Mouse (Mus musculus): ENCODE data around the gene Dnajc6. TPM values are rescaled to one million over a fixed set of nuclear protein-coding genes. Genes with fewer than 3 reads are reported as not detected.

The Dnajc6 gene
- polyA plus RNA-seq, 1 experiment from 2014 or later = 1.2 TPM

GRCm38 (mm10) chr4:101635596-101635995 is 139.1 kb downstream of the Dnajc6 start:
- 82% methylated on average over 2 of the region's 2 CpGs for WGBS
- Histone ChIP-seq H3K9me3 (replicated peaks) (no peaks in the 10 kb centered on the region), H3K4me1 (no peaks in the 10 kb centered on the region), H3K27ac (replicated peaks) (no peak overlapping the region), H3K27me3 (ENCODE audit: low read depth, poor library complexity, severe bottlenecking) (no peaks in the 10 kb centered on the region), H3K4me3 (no peak overlapping the region), H3K36me3 (no peaks in the 10 kb centered on the region)
- DNase-seq (ENCODE audit: low spot score) = no peak

GRCm38 (mm10) chr4:101637472-101637871 is 141.0 kb downstream of the Dnajc6 start:
- H3K27me3 ChIP-seq (ENCODE audit: low read depth, poor library complexity, severe bottlenecking) = no peaks in the 10 kb centered on the region
- no peaks in the 10 kb centered on the region for H3K9me3 ChIP-seq (replicated peaks)
- H3K4me1 ChIP-seq = no peaks in the 10 kb centered on the region
- no peaks in the 10 kb centered on the region for H3K36me3 ChIP-seq
- H3K27ac ChIP-seq (replicated peaks) = no peak overlapping the region
- no peak for DNase-seq (ENCODE audit: low spot score)
- H3K4me3 ChIP-seq = no peak overlapping the region
- 92% methylated on average over 1 of the region's 1 CpGs for WGBS

GRCm38 (mm10) chr4:101640631-101641030 is 144.2 kb downstream of the Dnajc6 start:
- Histone ChIP-seq H3K4me3 (no peak overlapping the region), H3K4me1 (no peaks in the 10 kb centered on the region), H3K36me3 (no peaks in the 10 kb centered on the region), H3K27ac (replicated peaks) (no peak overlapping the region), H3K9me3 (replicated peaks) (no peaks in the 10 kb centered on the region), H3K27me3 (ENCODE audit: low read depth, poor library complexity, severe bottlenecking) (no peaks in the 10 kb centered on the region)
- DNase-seq (ENCODE audit: low spot score) = no peak
- 81% methylated on average over 5 of the region's 5 CpGs for WGBS

- Histone ChIP-seq H3K4me3 (no peak overlapping the region), H3K27ac (replicated peaks) (no peak overlapping the region), H3K36me3 (no peaks in the 10 kb centered on the region), H3K4me1 (no peaks in the 10 kb centered on the region; the same call in none of the 2 replicates), H3K9me3 (replicated peaks) (no peaks in the 10 kb centered on the region), H3K27me3 (ENCODE audit: low read depth, poor library complexity, severe bottlenecking) (no peaks in the 10 kb centered on the region)
- DNase-seq (ENCODE audit: low spot score) = no peak
- 79% methylated on average over 6 of the region's 6 CpGs for WGBS
Measured at GRCm38 (mm10) chr4:101642708-101643107, 146.3 kb downstream of the Dnajc6 start.

- Histone ChIP-seq H3K4me3 (no peak overlapping the region), H3K36me3 (no peaks in the 10 kb centered on the region), H3K9me3 (replicated peaks) (no peaks in the 10 kb centered on the region), H3K27ac (replicated peaks) (no peak overlapping the region), H3K4me1 (peaks cover under 1% of the 10 kb centered on the region), H3K27me3 (ENCODE audit: low read depth, poor library complexity, severe bottlenecking) (no peaks in the 10 kb centered on the region)
- 84% methylated on average over 4 of the region's 4 CpGs for WGBS
- DNase-seq (ENCODE audit: low spot score) = no peak
Measured at GRCm38 (mm10) chr4:101643216-101643615, 146.8 kb downstream of the Dnajc6 start.

GRCm38 (mm10) chr4:101646857-101647195 is 150.4 kb downstream of the Dnajc6 start:
- Histone ChIP-seq H3K27me3 (ENCODE audit: low read depth, poor library complexity, severe bottlenecking) (no peaks in the 10 kb centered on the region), H3K4me1 (peaks cover 16% of the 10 kb centered on the region), H3K9me3 (replicated peaks) (no peaks in the 10 kb centered on the region), H3K27ac (replicated peaks) (peak overlapping the region; percentile 96), H3K36me3 (no peaks in the 10 kb centered on the region), H3K4me3 (peak overlapping the region; percentile 82)
- under 1% methylated on average over 8 of the region's 8 CpGs for WGBS
- no peak for DNase-seq (ENCODE audit: low spot score)

GRCm38 (mm10) chr4:101647196-101647905 is 150.9 kb downstream of the Dnajc6 start, which contains the start of gene Leprot:
TSS of gene Leprot (plus strand) at chr4:101647718.
- under 1% methylated on average over 39 of the region's 39 CpGs for WGBS
- H3K4me3 ChIP-seq = peak within 1 kb of the TSS; percentile 82
- peak within 1 kb of the TSS; percentile 96 for H3K27ac ChIP-seq (replicated peaks)
- peaks cover 16% of the 10 kb centered on the region for H3K4me1 ChIP-seq
- DNase-seq (ENCODE audit: low spot score) = peak; percentile 99
- H3K27me3 ChIP-seq (ENCODE audit: low read depth, poor library complexity, severe bottlenecking) = no peaks in the 10 kb centered on the region
- H3K9me3 ChIP-seq (replicated peaks) = no peaks in the 10 kb centered on the region
- no peaks in the 10 kb centered on the region for H3K36me3 ChIP-seq

- Histone ChIP-seq H3K4me3 (peak overlapping the region; percentile 82), H3K4me1 (peaks cover 16% of the 10 kb centered on the region), H3K27me3 (ENCODE audit: low read depth, poor library complexity, severe bottlenecking) (no peaks in the 10 kb centered on the region), H3K27ac (replicated peaks) (peak overlapping the region; percentile 96), H3K36me3 (no peaks in the 10 kb centered on the region), H3K9me3 (replicated peaks) (no peaks in the 10 kb centered on the region)
- DNase-seq (ENCODE audit: low spot score) = no peak
- WGBS = 2% methylated on average over 20 of the region's 20 CpGs
Measured at GRCm38 (mm10) chr4:101647976-101648642, 151.7 kb downstream of the Dnajc6 start.

GRCm38 (mm10) chr4:101648745-101649144 is 152.3 kb downstream of the Dnajc6 start:
- no peaks in the 10 kb centered on the region for H3K27me3 ChIP-seq (ENCODE audit: low read depth, poor library complexity, severe bottlenecking)
- no peak for DNase-seq (ENCODE audit: low spot score)
- H3K36me3 ChIP-seq = no peaks in the 10 kb centered on the region
- H3K9me3 ChIP-seq (replicated peaks) = no peaks in the 10 kb centered on the region
- H3K4me1 ChIP-seq = peaks cover 16% of the 10 kb centered on the region
- peak overlapping the region; percentile 96 for H3K27ac ChIP-seq (replicated peaks)
- H3K4me3 ChIP-seq = peak overlapping the region; percentile 82
- 83% methylated on average over 1 of the region's 1 CpGs for WGBS

GRCm38 (mm10) chr4:101650961-101651360 is 154.5 kb downstream of the Dnajc6 start:
- no peak for DNase-seq (ENCODE audit: low spot score)
- H3K4me1 ChIP-seq = peaks cover 16% of the 10 kb centered on the region
- WGBS = 90% methylated on average over 2 of the region's 2 CpGs
- no peak overlapping the region for H3K27ac ChIP-seq (replicated peaks)
- H3K9me3 ChIP-seq (replicated peaks) = no peaks in the 10 kb centered on the region
- H3K27me3 ChIP-seq (ENCODE audit: low read depth, poor library complexity, severe bottlenecking) = no peaks in the 10 kb centered on the region
- H3K36me3 ChIP-seq = no peaks in the 10 kb centered on the region
- H3K4me3 ChIP-seq = no peak overlapping the region

GRCm38 (mm10) chr4:101654256-101654655 is 157.8 kb downstream of the Dnajc6 start:
- H3K9me3 ChIP-seq (replicated peaks) = no peaks in the 10 kb centered on the region
- H3K36me3 ChIP-seq = peaks cover 27% of the 10 kb centered on the region
- H3K27me3 ChIP-seq (ENCODE audit: low read depth, poor library complexity, severe bottlenecking) = no peaks in the 10 kb centered on the region
- H3K4me3 ChIP-seq = no peak overlapping the region
- WGBS = 79% methylated on average over 6 of the region's 6 CpGs
- no peak for DNase-seq (ENCODE audit: low spot score)
- H3K4me1 ChIP-seq = peaks cover 5% of the 10 kb centered on the region
- no peak overlapping the region for H3K27ac ChIP-seq (replicated peaks)

GRCm38 (mm10) chr4:101654788-101655414 is 158.5 kb downstream of the Dnajc6 start:
- Histone ChIP-seq H3K27me3 (ENCODE audit: low read depth, poor library complexity, severe bottlenecking) (no peaks in the 10 kb centered on the region), H3K27ac (replicated peaks) (no peak overlapping the region), H3K9me3 (replicated peaks) (no peaks in the 10 kb centered on the region), H3K36me3 (peaks cover 33% of the 10 kb centered on the region), H3K4me1 (no peaks in the 10 kb centered on the region), H3K4me3 (no peak overlapping the region)
- WGBS = 86% methylated on average over 4 of the region's 4 CpGs
- no peak for DNase-seq (ENCODE audit: low spot score)

GRCm38 (mm10) chr4:101655415-101655790 is 159.0 kb downstream of the Dnajc6 start:
- Histone ChIP-seq H3K27me3 (ENCODE audit: low read depth, poor library complexity, severe bottlenecking) (no peaks in the 10 kb centered on the region), H3K4me1 (no peaks in the 10 kb centered on the region), H3K36me3 (peaks cover 37% of the 10 kb centered on the region), H3K27ac (replicated peaks) (no peak overlapping the region), H3K4me3 (no peak overlapping the region), H3K9me3 (replicated peaks) (no peaks in the 10 kb centered on the region)
- DNase-seq (ENCODE audit: low spot score) = no peak
- WGBS = 88% methylated on average over 7 of the region's 7 CpGs
